Comparison of ENCODE assay signal across 10 mouse cellular contexts in the genomic region with DNA sequence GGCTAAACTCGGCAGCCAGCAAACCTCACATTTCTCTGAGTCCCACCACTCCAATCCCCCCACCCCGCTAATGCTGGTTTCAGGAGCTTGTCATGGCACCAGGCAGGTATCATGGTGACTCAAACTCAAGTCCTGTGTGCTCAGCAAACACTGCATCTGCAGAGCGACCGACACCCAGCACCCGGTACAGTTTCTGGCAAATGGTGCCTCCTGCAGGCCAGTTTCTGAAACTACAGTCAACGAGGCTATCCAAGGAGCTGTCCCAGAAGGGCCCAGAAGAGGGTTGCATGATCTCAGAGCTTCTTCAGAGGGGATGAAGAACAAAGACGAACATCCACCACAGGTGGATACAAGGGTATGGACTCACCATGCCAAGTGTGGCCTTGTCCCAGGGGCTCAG. TPM values are rescaled to one million over a fixed set of nuclear protein-coding genes. Genes with fewer than 3 reads are reported as not detected.
DNase-seq lines count a peak whose midpoint lies in the region; ATAC-seq lines count a peak whose summit lies in the region.
"Had no signal": no experiment of that assay in that cellular context is flagged by ENCODE, and none has a peak within 500 bp of the region (broad histone marks: within the 10 kb centered on the region; RNA-seq: fewer than 3 reads in every experiment).

No protein-coding gene starts in this region.

- H3K27me3 ChIP-seq in heart, embryonic 12.5 days (replicated peaks), result 0 out of 2 replicates have a peak, but pooled peaks cover 3% of the 10 kb centered on the region
- no peaks in the 10 kb centered on the region for H3K27me3 ChIP-seq in forebrain, embryonic 15.5 days
- H3K27me3 ChIP-seq: embryonic facial prominence, embryonic 12.5 days; neural tube, embryonic 12.5 days had no signal

- no peak overlapping the region for H3K4me3 ChIP-seq in heart, embryonic 12.5 days
- no peak overlapping the region for H3K4me3 ChIP-seq in forebrain, embryonic 15.5 days
- H3K4me3 ChIP-seq: embryonic facial prominence, embryonic 12.5 days; neural tube, embryonic 12.5 days had no signal

- H3K36me3 ChIP-seq in heart, embryonic 12.5 days, result peaks cover 28% of the 10 kb centered on the region
- H3K36me3 ChIP-seq in forebrain, embryonic 15.5 days, result peaks cover 4% of the 10 kb centered on the region; the same call in 1 of the 2 replicates

- H3K4me2 ChIP-seq in heart, embryonic 12.5 days, result no peak overlapping the region
- no peak overlapping the region for H3K4me2 ChIP-seq in forebrain, embryonic 15.5 days (replicated peaks)
- H3K4me2 ChIP-seq: embryonic facial prominence, embryonic 12.5 days; neural tube, embryonic 12.5 days had no signal

- H3K9ac ChIP-seq in heart, embryonic 12.5 days, result no peak overlapping the region
- H3K9ac ChIP-seq in forebrain, embryonic 15.5 days (replicated peaks), result no peak overlapping the region
- H3K9ac ChIP-seq: embryonic facial prominence, embryonic 12.5 days; neural tube, embryonic 12.5 days had no signal

- 52% methylated on average over 7 of the region's 7 CpGs for WGBS in heart, embryonic 12.5 days
- 45% methylated on average over 7 of the region's 7 CpGs for WGBS in forebrain, embryonic 15.5 days

- H3K9me3 ChIP-seq in heart, embryonic 12.5 days (replicated peaks), result no peaks in the 10 kb centered on the region
- H3K9me3 ChIP-seq in forebrain, embryonic 15.5 days, result no peaks in the 10 kb centered on the region
- H3K9me3 ChIP-seq: embryonic facial prominence, embryonic 12.5 days; neural tube, embryonic 12.5 days had no signal

- no peak overlapping the region for H3K27ac ChIP-seq in heart, embryonic 12.5 days (ENCODE audit: poor library complexity, severe bottlenecking)
- H3K27ac ChIP-seq in forebrain, embryonic 15.5 days (replicated peaks), result no peak overlapping the region
- H3K27ac ChIP-seq: embryonic facial prominence, embryonic 12.5 days; neural tube, embryonic 12.5 days had no signal

- peak; percentile 50 for DNase-seq in heart, postnatal 4 days
- DNase-seq in right cerebral cortex, adult 2 months (ENCODE audit: low spot score in 2 of 2), result peak; percentile 17 to 34
- DNase-seq in right cerebral cortex, postnatal 14 days, result no peak
- DNase-seq in adipocyte (ENCODE audit: low spot score), result peak; percentile 69
- peak; percentile 26 for DNase-seq in lung, adult 18-20 months
- peak; percentile 38 for DNase-seq in thymus, postnatal 25 days

- H3K4me1 ChIP-seq in heart, embryonic 12.5 days (replicated peaks), result 0 out of 2 replicates have a peak, but pooled peaks cover under 1% of the 10 kb centered on the region
- no peaks in the 10 kb centered on the region for H3K4me1 ChIP-seq in forebrain, embryonic 15.5 days
- H3K4me1 ChIP-seq: embryonic facial prominence, embryonic 12.5 days had no signal

- no peak for ATAC-seq in heart, embryonic 12.5 days (ENCODE audit: insufficient number of reproducible peaks, low FRiP score)
- ATAC-seq in forebrain, embryonic 15.5 days (replicated peaks), result no peak

RNA-seq across cellular contexts. Expression of a gene that starts 4.6 kb away (rescaled TPM):
- total RNA-seq in heart, postnatal 4 days (2021), result 1 to 10 TPM; 2.3 to 2.5 TPM
- polyA plus RNA-seq in heart, embryonic 12.5 days (2016; fragmentation: Nextera tagmentation; extraction: Ambion mirVana), result 1.5 and 1.9 TPM in 2 replicates
- 29.0 and 30.0 TPM in 2 replicates for polyA plus RNA-seq in forebrain, embryonic 15.5 days (2015; fragmentation: Nextera tagmentation; extraction: Ambion mirVana)

RNA-seq across cellular contexts. Expression of a gene that starts 52.2 kb away (rescaled TPM):
- total RNA-seq in heart, postnatal 4 days (2021), result 10 to 100 TPM; 27.9 to 32.6 TPM
- 41.8 and 48.1 TPM in 2 replicates for polyA plus RNA-seq in heart, embryonic 12.5 days (2016; fragmentation: Nextera tagmentation; extraction: Ambion mirVana)
- 58.5 and 65.9 TPM in 2 replicates for polyA plus RNA-seq in forebrain, embryonic 15.5 days (2015; fragmentation: Nextera tagmentation; extraction: Ambion mirVana)

Comparison
In these comparisons a context has a peak if more than half of its experiments do, and no peak if none do; other contexts are left out.
1. RNA of a gene that starts 4.6 kb away (polyA plus RNA-seq): 29.0 to 30.0 TPM in forebrain, embryonic 15.5 days; 1.5 to 1.9 TPM in heart, embryonic 12.5 days; every median in the first group is over 10 times any median in the second.